Mouse (Mus musculus): Measurements from ENCODE around the gene Hist3h2ba. TPM values are rescaled to one million over a fixed set of nuclear protein-coding genes. Genes with fewer than 3 reads are reported as not detected.

Hist3h2ba gene
- total RNA-seq, 2 experiments from 2014 or later, result 99.3 to 112 TPM

DNA sequence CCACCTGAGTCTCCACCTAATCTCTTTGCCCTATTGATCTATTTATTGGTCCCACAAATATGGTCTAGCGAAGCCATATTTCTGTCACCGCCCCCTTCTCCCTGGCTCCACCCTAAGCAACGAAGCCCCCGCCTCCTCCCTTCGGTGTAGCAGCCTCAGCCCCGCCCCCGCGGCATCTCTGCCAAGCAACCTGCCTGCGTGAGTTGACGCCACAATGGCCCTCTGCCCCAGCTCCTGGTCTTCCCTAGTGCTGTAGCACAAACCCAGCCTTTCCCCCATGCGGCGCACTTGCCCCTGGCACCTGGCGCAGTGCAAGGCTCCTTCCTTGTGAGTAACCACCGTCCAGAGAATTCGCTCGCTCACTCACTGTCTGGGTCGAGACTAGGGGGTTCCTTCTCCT lies 14.8 kb downstream of the Hist3h2ba start:
- no peak for DNase-seq (ENCODE audit: low spot score in 2 of 2)

- DNase-seq (ENCODE audit: low spot score in 2 of 2), result no peak
Observed at GRCm38 (mm10) chr11:58964216-58964615, 15.5 kb downstream of the Hist3h2ba start.

- no peak for DNase-seq (ENCODE audit: low spot score in 2 of 2)
Observed at GRCm38 (mm10) chr11:58965001-58965760, 16.5 kb downstream of the Hist3h2ba start.

DNA sequence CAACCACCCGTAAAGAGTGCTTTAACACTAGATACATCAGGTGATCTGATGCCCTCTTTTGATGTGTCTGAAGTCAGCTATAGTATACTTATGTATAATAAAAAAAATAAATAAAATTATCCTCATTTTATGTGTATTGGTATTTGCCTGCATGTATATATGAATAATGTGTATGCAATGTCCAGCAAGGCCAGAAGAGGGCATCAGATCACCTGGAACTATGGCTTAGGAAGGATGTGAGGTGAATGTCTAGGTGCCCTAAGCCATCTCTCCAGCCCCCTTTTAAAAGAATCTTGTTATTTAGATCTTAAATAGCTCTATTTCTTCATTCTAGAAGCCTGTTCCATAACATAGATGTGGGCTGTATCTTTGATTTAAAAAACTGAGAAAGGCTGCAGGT lies 18.6 kb downstream of the Hist3h2ba start:
- no peak for DNase-seq (ENCODE audit: low spot score in 2 of 2)

DNA sequence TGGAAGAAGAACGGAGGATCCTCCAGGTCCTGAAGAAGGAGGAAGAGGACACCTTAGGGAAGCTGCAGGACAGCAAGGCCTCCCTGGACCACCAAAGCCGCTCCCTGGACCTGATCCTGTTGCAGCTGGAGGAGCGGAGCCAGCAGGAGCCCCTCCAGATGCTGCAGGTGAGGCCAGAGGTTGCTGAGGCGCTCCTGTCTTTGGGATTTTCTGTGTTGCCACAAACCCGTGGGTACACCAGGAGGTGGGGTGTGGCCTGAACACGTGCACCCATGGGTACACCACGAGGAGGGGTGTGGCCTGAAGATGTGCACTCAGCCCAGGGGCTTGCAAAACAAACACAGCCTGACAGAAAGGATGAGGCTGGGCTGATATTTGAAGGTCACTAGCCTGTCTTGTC lies 19.8 kb downstream of the Hist3h2ba start:
- no peak for DNase-seq (ENCODE audit: low spot score in 2 of 2)

- no peak for DNase-seq (ENCODE audit: low spot score in 2 of 2)
Observed at GRCm38 (mm10) chr11:58969027-58969426, 20.3 kb downstream of the Hist3h2ba start.

GRCm38 (mm10) chr11:58969659-58970058 lies 20.9 kb downstream of the Hist3h2ba start:
- no peak for DNase-seq (ENCODE audit: low spot score in 2 of 2)

- DNase-seq (ENCODE audit: low spot score in 2 of 2), result no peak
Observed at GRCm38 (mm10) chr11:58970831-58971530, 22.3 kb downstream of the Hist3h2ba start.

DNA sequence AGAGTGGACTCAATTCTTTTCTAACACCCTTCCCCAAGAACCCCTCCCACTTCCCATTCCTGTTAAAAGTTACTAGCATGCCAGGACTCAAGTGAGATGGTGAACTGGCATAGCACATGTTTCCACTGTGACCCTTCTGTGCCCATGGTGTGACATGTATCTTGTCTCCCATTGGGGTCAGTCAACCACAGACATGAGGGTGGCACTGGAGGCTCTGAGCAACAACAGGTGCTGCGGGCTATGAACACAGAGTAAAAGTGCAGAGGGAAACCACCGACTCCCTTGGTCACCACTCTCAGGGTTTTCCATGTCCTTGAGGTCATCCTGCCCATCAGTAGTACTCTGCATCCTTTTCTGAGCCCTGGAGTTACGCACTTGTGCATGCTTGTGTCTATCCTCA lies 23.1 kb downstream of the Hist3h2ba start:
- DNase-seq (ENCODE audit: low spot score in 2 of 2), result no peak

DNA sequence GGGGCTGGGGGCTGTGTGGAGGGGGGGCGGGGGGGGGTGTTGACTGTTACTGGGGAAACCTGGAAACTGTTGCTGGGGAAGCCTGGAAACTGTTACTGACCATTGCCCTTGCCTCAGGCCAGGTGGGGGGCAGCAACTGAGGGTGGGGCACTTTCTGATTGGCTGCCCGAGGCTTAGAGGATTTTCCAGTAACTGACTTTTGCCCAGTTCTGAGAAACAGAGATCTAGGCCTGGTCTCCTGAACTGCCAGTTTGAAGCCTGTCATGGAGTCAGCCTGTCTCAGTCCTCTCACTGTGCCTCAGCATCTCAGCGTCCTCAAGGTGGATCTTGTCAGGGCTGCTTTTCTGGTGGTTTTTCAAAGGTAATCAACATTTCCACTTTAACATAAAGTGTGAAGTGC lies 25.7 kb downstream of the Hist3h2ba start:
- no peak for DNase-seq (ENCODE audit: low spot score in 2 of 2)

DNA sequence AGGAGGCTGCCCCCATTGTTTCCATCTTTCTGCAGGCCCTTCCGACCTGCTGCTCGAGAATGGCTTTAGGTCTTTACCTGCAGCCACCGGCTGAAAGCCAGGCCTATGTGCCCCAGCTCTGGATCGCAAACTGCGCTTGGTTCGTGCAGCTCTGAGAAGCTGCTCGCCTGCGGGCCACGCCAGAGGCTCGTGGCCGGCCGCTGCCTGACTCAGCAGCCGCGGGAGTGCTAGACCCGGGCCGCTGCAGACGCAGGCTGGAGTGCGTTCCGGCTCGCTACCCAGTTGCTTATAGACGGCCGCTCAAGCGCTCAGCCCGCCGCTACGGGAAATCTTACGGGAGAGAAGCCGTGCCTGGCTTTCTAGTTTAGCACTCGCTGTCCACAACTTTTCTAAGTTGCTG lies 28.4 kb downstream of the Hist3h2ba start:
- DNase-seq (ENCODE audit: low spot score in 2 of 2), result no peak

DNA sequence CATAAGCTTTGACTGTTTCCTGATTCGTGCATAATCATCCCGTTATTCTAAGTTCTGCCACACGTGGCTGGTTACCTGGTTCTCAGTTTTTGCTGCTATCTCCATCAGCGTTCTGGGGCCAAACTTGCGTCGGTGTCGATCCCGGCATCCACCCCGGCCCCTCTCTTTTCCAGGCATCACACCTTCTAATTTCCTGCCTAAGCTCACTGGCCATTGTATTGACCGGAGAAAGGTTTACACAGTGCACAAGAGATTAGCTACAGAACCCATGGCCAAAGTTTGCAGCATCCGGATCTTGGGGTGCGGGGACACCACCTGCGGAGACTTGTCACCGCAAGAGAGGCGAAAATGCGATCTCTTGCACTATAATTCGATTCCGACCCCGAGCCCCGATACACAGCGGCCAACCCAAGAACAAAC lies 28.9 kb downstream of the Hist3h2ba start:
- DNase-seq (ENCODE audit: low spot score in 2 of 2), result no peak

DNA sequence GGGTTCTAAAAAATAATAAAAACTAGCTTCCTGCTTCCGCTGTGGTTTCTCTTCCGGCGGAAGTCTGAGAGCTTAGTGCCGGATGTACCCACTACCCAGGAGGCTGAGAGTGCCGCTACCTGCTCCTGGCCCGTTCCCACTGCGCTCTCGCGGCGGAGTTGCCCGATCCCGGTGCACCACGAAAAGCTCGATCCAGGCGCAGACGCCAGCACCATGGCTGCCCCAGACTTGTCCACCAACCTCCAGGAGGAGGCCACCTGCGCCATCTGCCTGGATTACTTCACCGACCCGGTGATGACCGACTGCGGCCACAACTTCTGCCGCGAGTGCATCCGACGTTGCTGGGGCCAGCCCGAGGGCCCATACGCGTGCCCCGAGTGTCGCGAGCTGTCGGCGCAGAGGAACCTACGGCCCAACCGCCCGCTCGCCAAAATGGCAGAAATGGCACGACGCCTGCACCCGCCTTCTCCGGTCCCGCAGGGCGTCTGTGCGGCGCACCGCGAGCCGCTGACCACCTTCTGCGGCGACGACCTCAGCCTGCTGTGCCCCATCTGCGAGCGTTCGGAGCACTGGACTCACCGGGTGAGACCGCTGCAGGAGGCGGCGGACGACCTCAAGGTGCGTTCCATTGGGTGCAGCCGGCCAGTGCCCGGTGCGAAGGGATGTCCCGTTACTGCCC lies 29.4 kb downstream of the Hist3h2ba start, which contains the start of gene Trim11:
TSS of gene Trim11 (plus strand) at position 67 of the 679 bp plus-strand sequence.
- peak; percentile 53 to 70 for DNase-seq (ENCODE audit: low spot score in 2 of 2)

GRCm38 (mm10) chr11:58978706-58979030 lies 29.9 kb downstream of the Hist3h2ba start:
- no peak for DNase-seq (ENCODE audit: low spot score in 2 of 2)

DNA sequence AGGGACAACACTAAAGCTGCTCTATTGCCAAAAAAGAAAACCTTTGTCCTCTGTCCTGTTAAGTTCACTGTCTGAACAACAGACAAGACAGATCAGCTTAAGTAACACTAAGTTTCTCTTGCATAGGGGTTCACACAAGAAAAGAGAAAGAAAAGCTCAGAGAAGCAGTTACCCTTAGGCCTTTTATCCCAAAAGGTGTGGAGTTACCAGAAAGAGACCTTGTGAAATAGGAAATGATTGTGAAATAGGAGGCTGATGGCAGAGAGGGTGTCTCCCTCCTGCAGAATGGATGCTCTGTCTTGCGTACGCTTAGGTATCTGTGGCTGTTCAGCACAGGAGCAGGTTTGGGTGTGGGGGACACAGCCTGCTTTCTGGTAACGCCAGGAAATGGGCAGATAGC lies 30.5 kb downstream of the Hist3h2ba start:
- no peak for DNase-seq (ENCODE audit: low spot score in 2 of 2)

GRCm38 (mm10) chr11:58979661-58980060 lies 30.9 kb downstream of the Hist3h2ba start:
- DNase-seq (ENCODE audit: low spot score in 2 of 2), result no peak

DNA sequence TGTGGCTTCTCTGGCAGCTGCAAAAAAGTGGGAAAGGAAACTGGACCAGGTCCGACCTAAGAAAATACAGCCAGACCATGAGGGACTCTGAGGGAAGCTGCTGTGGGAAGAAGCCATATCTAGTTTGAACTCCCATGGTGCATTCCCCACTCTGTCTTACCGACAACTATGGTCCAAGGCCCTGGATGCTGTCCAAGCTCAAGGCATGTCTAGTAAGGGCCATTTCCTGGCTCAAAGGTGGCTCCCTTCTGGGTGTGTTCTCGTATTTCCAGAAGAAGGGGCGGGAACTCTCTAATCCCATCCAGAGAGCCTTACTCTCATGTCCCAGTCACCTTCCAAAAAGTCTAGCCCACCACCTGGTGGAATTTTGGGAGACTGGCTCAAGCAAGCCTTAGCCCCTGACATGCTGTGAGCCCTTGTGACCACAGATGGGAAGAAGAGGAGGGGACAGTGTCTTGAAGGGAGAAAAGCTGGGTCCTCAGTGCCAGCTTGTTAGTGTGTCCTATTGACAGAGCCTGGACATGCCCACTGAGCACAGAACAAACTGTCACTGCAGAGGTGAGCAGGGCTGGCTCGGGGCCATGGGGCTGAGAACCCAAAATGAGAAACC lies 31.8 kb downstream of the Hist3h2ba start:
- DNase-seq (ENCODE audit: low spot score in 2 of 2), result no peak

DNA sequence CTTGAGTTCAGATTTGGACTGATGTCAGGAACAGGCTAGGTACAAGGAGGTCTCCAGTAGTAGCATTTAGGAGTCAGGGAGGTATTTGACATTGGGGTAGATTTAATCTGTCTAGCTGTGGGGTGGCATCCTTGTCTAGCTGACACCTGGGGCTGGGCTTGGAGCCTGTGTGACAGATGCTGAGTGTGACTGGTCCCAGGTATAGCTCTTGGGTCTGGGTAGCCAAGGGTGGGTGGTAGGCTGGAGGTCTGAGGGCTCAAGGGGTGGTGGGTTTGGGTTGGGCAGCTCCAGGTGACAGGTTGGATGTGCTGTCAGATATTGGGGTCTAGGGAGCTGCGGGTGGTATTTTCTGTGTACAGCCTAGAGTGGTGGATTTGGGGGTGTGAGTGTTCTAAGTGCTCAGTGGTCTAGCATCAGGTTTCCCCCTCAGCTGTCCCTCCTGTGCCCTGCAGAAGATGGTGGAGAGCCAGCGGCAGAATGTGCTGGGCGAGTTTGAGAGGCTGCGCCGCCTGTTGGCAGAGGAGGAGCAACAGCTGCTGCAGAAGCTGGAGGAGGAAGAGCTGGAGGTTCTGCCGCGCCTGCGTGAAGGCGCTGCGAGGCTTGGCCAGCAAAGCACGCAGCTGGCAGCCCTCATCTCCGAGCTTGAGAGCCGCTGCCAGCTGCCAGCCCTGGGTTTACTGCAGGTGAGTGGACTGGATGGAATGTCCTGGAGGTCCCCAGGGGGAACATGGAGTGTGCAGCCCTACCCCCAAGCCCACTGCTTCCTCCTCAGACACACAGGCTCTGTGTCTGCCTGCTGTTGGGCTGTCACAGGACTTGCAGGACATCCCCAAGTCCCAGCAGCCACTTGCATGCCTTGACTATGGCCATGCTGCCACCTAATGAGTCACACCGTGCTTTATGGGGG lies 33.1 kb downstream of the Hist3h2ba start:
- peak; percentile 76 to 84 for DNase-seq (ENCODE audit: low spot score in 2 of 2)

DNA sequence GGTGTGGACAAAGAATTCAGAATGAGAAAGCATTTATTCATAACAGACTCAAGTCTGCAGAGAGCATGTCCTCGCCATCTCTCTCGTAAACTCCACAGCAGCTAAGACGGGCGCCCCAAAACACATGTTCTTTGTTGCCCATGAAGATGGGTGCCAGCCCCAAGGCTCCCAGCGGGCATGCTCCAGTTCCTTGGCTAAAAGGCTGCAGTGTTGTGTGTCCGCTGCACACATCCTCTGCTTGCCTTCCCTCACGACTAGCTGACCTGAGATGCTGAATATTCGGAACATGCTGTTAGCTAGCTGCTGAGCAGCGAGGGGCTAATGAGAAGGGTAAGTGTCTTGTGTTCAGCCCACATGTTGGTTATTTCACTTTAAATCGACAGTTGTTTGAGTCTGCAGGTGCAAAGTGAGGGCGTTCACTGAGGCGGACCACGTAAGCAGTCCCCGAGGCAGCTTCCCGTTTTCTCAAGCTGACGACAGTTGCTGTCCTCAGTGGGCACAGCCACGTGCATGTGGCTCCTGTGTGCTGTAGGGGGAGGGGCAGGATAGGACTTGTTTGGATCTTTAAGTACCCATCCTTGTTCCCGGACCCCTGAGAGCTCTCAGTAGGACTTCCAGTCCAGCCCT lies 33.9 kb downstream of the Hist3h2ba start:
- no peak for DNase-seq (ENCODE audit: low spot score in 2 of 2)

GRCm38 (mm10) chr11:58983691-58984341 lies 35.1 kb downstream of the Hist3h2ba start:
- no peak for DNase-seq (ENCODE audit: low spot score in 2 of 2)

All from left cerebral cortex, adult 18-20 months (tissue).